Mouse (Mus musculus) olfactory bulb, adult 2 months (tissue): ENCODE results near the gene Amd1.
A peak's percentile ranks its signal among the peaks of the same experiment; 100 is the strongest.

Source experiments
- CTCF ChIP-seq: fragments of 200-500 bp; IDR thresholded peaks from 2 replicates; pipeline ENCODE4 v1.5.1; 2012; ENCODE audit warnings: low read depth, mild to moderate bottlenecking, low read length, moderate library complexity; ENCODE audit not compliant: insufficient read depth
- POLR2A ChIP-seq: fragments of 200-500 bp; IDR thresholded peaks from 2 replicates; pipeline ENCODE4 v1.6.1; 2012; ENCODE audit warnings: mild to moderate bottlenecking, low read depth, low read length, moderate library complexity; ENCODE audit not compliant: insufficient read depth

GRCm38 (mm10) chr10:40246374-40247165 is 55.4 kb downstream of the Amd1 start, which contains the start of gene Rpf2:
- no peak for TF ChIP-seq CTCF
- peak; percentile 58 for TF ChIP-seq POLR2A
